Mouse (Mus musculus): Measurements from ENCODE around the gene Bmp8a.
A peak's percentile ranks its signal among the peaks of the same experiment; 100 is the strongest.

Gene Bmp8a

GRCm38 (mm10) chr4:123342642-123343470, at the start of gene Bmp8a:
Gene Bmp8a (minus strand): TSS chr4:123343252.
- no peak for DNase-seq (ENCODE audit: low read depth, low spot score)

- DNase-seq (ENCODE audit: low read depth, low spot score) = no peak
Observed at GRCm38 (mm10) chr4:123392187-123392586, 49.1 kb upstream of the Bmp8a start.

- no peak for DNase-seq (ENCODE audit: low read depth, low spot score)
Observed at GRCm38 (mm10) chr4:123385028-123385427, 42.0 kb upstream of the Bmp8a start.

- DNase-seq (ENCODE audit: low read depth, low spot score) = peak; percentile 85
Observed at GRCm38 (mm10) chr4:123383173-123383572, 40.1 kb upstream of the Bmp8a start.

GRCm38 (mm10) chr4:123382051-123382450, 39.0 kb upstream of the Bmp8a start:
- no peak for DNase-seq (ENCODE audit: low read depth, low spot score)

GRCm38 (mm10) chr4:123381598-123381997, 38.5 kb upstream of the Bmp8a start:
- DNase-seq (ENCODE audit: low read depth, low spot score) = no peak

- DNase-seq (ENCODE audit: low read depth, low spot score) = no peak
Observed at GRCm38 (mm10) chr4:123376031-123376430, 33.0 kb upstream of the Bmp8a start.

- no peak for DNase-seq (ENCODE audit: low read depth, low spot score)
Observed at GRCm38 (mm10) chr4:123374316-123375008, 31.4 kb upstream of the Bmp8a start.

- DNase-seq (ENCODE audit: low read depth, low spot score) = no peak
Observed at GRCm38 (mm10) chr4:123363555-123363954, 20.5 kb upstream of the Bmp8a start.

GRCm38 (mm10) chr4:123360771-123361170, 17.7 kb upstream of the Bmp8a start:
- DNase-seq (ENCODE audit: low read depth, low spot score) = no peak

- DNase-seq (ENCODE audit: low read depth, low spot score) = no peak
Observed at GRCm38 (mm10) chr4:123358613-123359012, 15.6 kb upstream of the Bmp8a start.

GRCm38 (mm10) chr4:123355941-123356340, 12.9 kb upstream of the Bmp8a start:
- DNase-seq (ENCODE audit: low read depth, low spot score) = no peak

GRCm38 (mm10) chr4:123353271-123353877, 10.3 kb upstream of the Bmp8a start:
- DNase-seq (ENCODE audit: low read depth, low spot score) = peak; percentile 15

- DNase-seq (ENCODE audit: low read depth, low spot score) = no peak
Observed at GRCm38 (mm10) chr4:123343471-123343789, 378 bp upstream of the Bmp8a start.

GRCm38 (mm10) chr4:123342091-123342641, 886 bp downstream of the Bmp8a start:
- no peak for DNase-seq (ENCODE audit: low read depth, low spot score)

GRCm38 (mm10) chr4:123340232-123340631, 2.8 kb downstream of the Bmp8a start:
- no peak for DNase-seq (ENCODE audit: low read depth, low spot score)

- DNase-seq (ENCODE audit: low read depth, low spot score) = no peak
Observed at GRCm38 (mm10) chr4:123337693-123338092, 5.4 kb downstream of the Bmp8a start.

GRCm38 (mm10) chr4:123335796-123336585, 7.1 kb downstream of the Bmp8a start:
- DNase-seq (ENCODE audit: low read depth, low spot score) = no peak

GRCm38 (mm10) chr4:123335244-123335643, 7.8 kb downstream of the Bmp8a start:
- peak; percentile 10 for DNase-seq (ENCODE audit: low read depth, low spot score)

GRCm38 (mm10) chr4:123334177-123334576, 8.9 kb downstream of the Bmp8a start:
- no peak for DNase-seq (ENCODE audit: low read depth, low spot score)

GRCm38 (mm10) chr4:123333151-123333550, 9.9 kb downstream of the Bmp8a start:
- no peak for DNase-seq (ENCODE audit: low read depth, low spot score)
